In genomic region chr1:43470421-43471179, GRCm38 (mm10) we compare ENCODE assay signal across 15 mouse cellular contexts.
"Had no signal": no experiment of that assay in that cellular context is flagged by ENCODE, and none has a peak within 500 bp of the region (broad histone marks: within the 10 kb centered on the region; RNA-seq: fewer than 3 reads in every experiment).

No protein-coding gene starts in this region.

- H3K36me3 ChIP-seq: limb, embryonic 12.5 days; liver, embryonic 13.5 days; lung, embryonic 15.5 days; midbrain, embryonic 13.5 days; neural tube, embryonic 15.5 days had no signal

- H3K27me3 ChIP-seq: limb, embryonic 12.5 days; liver, embryonic 13.5 days; lung, embryonic 15.5 days; midbrain, embryonic 13.5 days; neural tube, embryonic 15.5 days had no signal

- DNase-seq: kidney, postnatal 4 days; liver; liver, embryonic 13.5 days; liver, postnatal 0 days; lung, postnatal 14 days; thymus, adult 2 months; thymus, postnatal 36 days had no signal

- H3K4me2 ChIP-seq: limb, embryonic 12.5 days; liver, embryonic 13.5 days; lung, embryonic 15.5 days; midbrain, embryonic 13.5 days; neural tube, embryonic 15.5 days had no signal

- H3K27ac ChIP-seq: kidney, postnatal 0 days; layer of hippocampus, adult 2 months; limb, embryonic 12.5 days; liver, embryonic 13.5 days; lung, embryonic 15.5 days; macrophage; midbrain, embryonic 13.5 days; neural tube, embryonic 15.5 days had no signal

- H3K9ac ChIP-seq: limb, embryonic 12.5 days; liver, embryonic 13.5 days; liver, postnatal 0 days; lung, embryonic 15.5 days; midbrain, embryonic 13.5 days; neural tube, embryonic 15.5 days had no signal

- H3K9me3 ChIP-seq: limb, embryonic 12.5 days; liver, embryonic 13.5 days; lung, embryonic 15.5 days; midbrain, embryonic 13.5 days; neural tube, embryonic 15.5 days had no signal

- ATAC-seq: liver, postnatal 0 days; midbrain, embryonic 13.5 days had no signal

- H3K4me3 ChIP-seq: layer of hippocampus, adult 2 months; limb, embryonic 12.5 days; liver, embryonic 13.5 days; lung, embryonic 15.5 days; midbrain, embryonic 13.5 days; myocyte; neural tube, embryonic 15.5 days had no signal
